9 mouse cellular contexts compared by ENCODE assay signal in genomic region chr15:78405098-78405497, GRCm38 (mm10). TPM values are rescaled to one million over a fixed set of nuclear protein-coding genes. Genes with fewer than 3 reads are reported as not detected.
A peak's percentile ranks its signal among the peaks of the same experiment; 100 is the strongest.
DNase-seq lines count a peak whose midpoint lies in the region; ATAC-seq and TF ChIP-seq lines count a peak whose summit lies in the region.
"Had no signal": no experiment of that assay in that cellular context is flagged by ENCODE, and none has a peak within 500 bp of the region (broad histone marks: within the 10 kb centered on the region; RNA-seq: fewer than 3 reads in every experiment).

No protein-coding gene starts in this region.

- no peak for ATAC-seq in megakaryocyte, adult 5-6 weeks (ENCODE audit: poor library complexity, severe bottlenecking)
- no peak for ATAC-seq in limb, embryonic 12.5 days (ENCODE audit: insufficient number of reproducible peaks, insufficient read depth, low FRiP score, low TSS enrichment, low read depth)
- no peak for ATAC-seq in stomach, embryonic 14.5 days (ENCODE audit: insufficient number of reproducible peaks, insufficient read depth, low FRiP score, low read depth)

- H3K4me3 ChIP-seq in cerebellum, adult 2 months (replicated peaks; ENCODE audit: insufficient read depth, low read depth, low read length) = peak overlapping the region; percentile 97
- H3K4me3 ChIP-seq in megakaryocyte, embryonic 14.5 days (replicated peaks) = peak overlapping the region; percentile 96
- H3K4me3 ChIP-seq in limb, embryonic 12.5 days (replicated peaks) = peak overlapping the region; percentile 67
- H3K4me3 ChIP-seq in stomach, embryonic 14.5 days (ENCODE audit: low read depth, low read length) = peak overlapping the region; percentile 68

- WGBS in cerebellum, adult 2 months = 51% methylated on average over 11 of the region's 11 CpGs
- WGBS in limb, embryonic 12.5 days = 54% methylated on average over 11 of the region's 11 CpGs
- WGBS in stomach, embryonic 14.5 days = 56% methylated on average over 11 of the region's 11 CpGs

- no peak overlapping the region; the same call in 1 of the 2 replicates for H3K9ac ChIP-seq in limb, embryonic 12.5 days (replicated peaks)
- no peak overlapping the region; the same call in 1 of the 2 replicates for H3K9ac ChIP-seq in stomach, embryonic 14.5 days (replicated peaks; ENCODE audit: low read depth, low read length)

- H3K27me3 ChIP-seq in cerebellum, adult 2 months (ENCODE audit: control insufficient read depth, insufficient read depth, low read length) = no peaks in the 10 kb centered on the region
- H3K27me3 ChIP-seq in megakaryocyte, embryonic 14.5 days (replicated peaks) = peaks cover 3% of the 10 kb centered on the region
- H3K27me3 ChIP-seq in limb, embryonic 12.5 days = peaks cover 26% of the 10 kb centered on the region
- H3K27me3 ChIP-seq in stomach, embryonic 14.5 days (ENCODE audit: control insufficient read depth, insufficient read depth, low read length) = peaks cover 5% of the 10 kb centered on the region; the same call in 1 of the 2 replicates

- peak overlapping the region; percentile 92 for H3K4me2 ChIP-seq in limb, embryonic 12.5 days
- peak overlapping the region; percentile 81 for H3K4me2 ChIP-seq in stomach, embryonic 14.5 days (replicated peaks; ENCODE audit: low read depth, low read length)

- no peak for DNase-seq in cerebellum, adult 2 months
- no peak for DNase-seq in cerebellum, postnatal 10 days
- DNase-seq in layer of hippocampus, adult 11-12 months (ENCODE audit: low spot score) = no peak
- DNase-seq in MN1 (ENCODE audit: low spot score) = no peak

- no peaks in the 10 kb centered on the region for H3K9me3 ChIP-seq in megakaryocyte, embryonic 14.5 days
- no peaks in the 10 kb centered on the region for H3K9me3 ChIP-seq in limb, embryonic 12.5 days
- no peaks in the 10 kb centered on the region for H3K9me3 ChIP-seq in stomach, embryonic 14.5 days (ENCODE audit: control insufficient read depth, low read depth, low read length)

- TF ChIP-seq CTCF in cerebellum, adult 2 months (IDR thresholded peaks at IDR 0.05; ENCODE audit: borderline replicate concordance, insufficient read depth, low read depth, low read length) = no peak

- no peak for TF ChIP-seq POLR2A in cerebellum, adult 2 months (IDR thresholded peaks at IDR 0.05; ENCODE audit: borderline replicate concordance, insufficient read depth, low read length)

- H3K27ac ChIP-seq in cerebellum, adult 2 months (ENCODE audit: insufficient read depth, low read length) = no peak overlapping the region
- H3K27ac ChIP-seq in limb, embryonic 12.5 days = no peak overlapping the region
- H3K27ac ChIP-seq in stomach, embryonic 14.5 days (ENCODE audit: low read length) = no peak overlapping the region; the same call in 1 of the 2 replicates

- H3K36me3 ChIP-seq in megakaryocyte, embryonic 14.5 days (replicated peaks; ENCODE audit: low read length) = peaks cover 5% of the 10 kb centered on the region
- no peaks in the 10 kb centered on the region for H3K36me3 ChIP-seq in limb, embryonic 12.5 days
- no peaks in the 10 kb centered on the region for H3K36me3 ChIP-seq in stomach, embryonic 14.5 days (ENCODE audit: control insufficient read depth, insufficient read depth, low read length)

- H3K4me1 ChIP-seq in cerebellum, adult 2 months (ENCODE audit: control insufficient read depth, insufficient read depth, low read length) = peaks cover 3% of the 10 kb centered on the region; the same call in 1 of the 2 replicates
- H3K4me1 ChIP-seq in megakaryocyte, embryonic 14.5 days = peaks cover 73% of the 10 kb centered on the region
- peaks cover 30% of the 10 kb centered on the region for H3K4me1 ChIP-seq in limb, embryonic 12.5 days (replicated peaks)
- peaks cover 39% of the 10 kb centered on the region for H3K4me1 ChIP-seq in stomach, embryonic 14.5 days (ENCODE audit: control insufficient read depth, insufficient read depth, low read length)

RNA-seq across cellular contexts. Expression of gene Tst, which starts 0.6 kb away (rescaled TPM):
- polyA plus RNA-seq in cerebellum, adult 2 months (2012; rRNA removed) = 84.3 and 86.1 TPM in 2 replicates
- polyA plus RNA-seq in megakaryocyte, embryonic 14.5 days (2012; ENCODE audit: insufficient read depth, low replicate concordance) = 1.6 and 6.3 TPM in 2 replicates
- total RNA-seq in megakaryocyte, adult 5-6 weeks (2015) = 9.8 and 10.4 TPM in 2 replicates
- total RNA-seq in megakaryocyte, adult 5-6 weeks (2017) = 3.3 and 8.8 TPM in 2 replicates
- polyA plus RNA-seq in limb, embryonic 12.5 days (2016; fragmentation: Nextera tagmentation; extraction: Ambion mirVana) = 6.3 and 6.7 TPM in 2 replicates
- 38.6 and 44.6 TPM in 2 replicates for polyA plus RNA-seq in stomach, embryonic 14.5 days (2014; fragmentation: Nextera tagmentation; extraction: Ambion mirVana)

RNA-seq across cellular contexts. Expression of gene Mpst, which starts 1.1 kb away (rescaled TPM):
- polyA plus RNA-seq in cerebellum, adult 2 months (2012; rRNA removed) = 67.2 and 68.4 TPM in 2 replicates
- 68.5 and 128 TPM in 2 replicates for polyA plus RNA-seq in megakaryocyte, embryonic 14.5 days (2012; ENCODE audit: insufficient read depth, low replicate concordance)
- total RNA-seq in megakaryocyte, adult 5-6 weeks (2015) = 3.8 and 5.9 TPM in 2 replicates
- 12.9 and 24.2 TPM in 2 replicates for total RNA-seq in megakaryocyte, adult 5-6 weeks (2017)
- 2.1 and 3.0 TPM in 2 replicates for polyA plus RNA-seq in limb, embryonic 12.5 days (2016; fragmentation: Nextera tagmentation; extraction: Ambion mirVana)
- 3.2 and 4.4 TPM in 2 replicates for polyA plus RNA-seq in stomach, embryonic 14.5 days (2014; fragmentation: Nextera tagmentation; extraction: Ambion mirVana)

RNA-seq across cellular contexts. Expression of gene Tex33, which starts 9.4 kb away (rescaled TPM):
- polyA plus RNA-seq in cerebellum, adult 2 months (2012; rRNA removed) = 0.13 TPM in 1 of 2 replicates, not detected in the other
- polyA plus RNA-seq in megakaryocyte, embryonic 14.5 days (2012; ENCODE audit: insufficient read depth, low replicate concordance) = not detected in 2 replicates
- not detected in 2 replicates for total RNA-seq in megakaryocyte, adult 5-6 weeks (2015)
- not detected in 2 replicates for total RNA-seq in megakaryocyte, adult 5-6 weeks (2017)
- not detected in 2 replicates for polyA plus RNA-seq in limb, embryonic 12.5 days (2016; fragmentation: Nextera tagmentation; extraction: Ambion mirVana)
- not detected in 2 replicates for polyA plus RNA-seq in stomach, embryonic 14.5 days (2014; fragmentation: Nextera tagmentation; extraction: Ambion mirVana)
- total RNA-seq: layer of hippocampus, postnatal 36 days had no signal

RNA-seq across cellular contexts. Expression of gene Kctd17, which starts 23.3 kb away (rescaled TPM):
- 316 and 321 TPM in 2 replicates for polyA plus RNA-seq in cerebellum, adult 2 months (2012; rRNA removed)
- polyA plus RNA-seq in megakaryocyte, embryonic 14.5 days (2012; ENCODE audit: insufficient read depth, low replicate concordance) = 9.6 TPM in 1 of 2 replicates, not detected in the other
- 8.7 and 9.5 TPM in 2 replicates for total RNA-seq in megakaryocyte, adult 5-6 weeks (2015)
- 5.2 and 9.6 TPM in 2 replicates for total RNA-seq in megakaryocyte, adult 5-6 weeks (2017)
- polyA plus RNA-seq in limb, embryonic 12.5 days (2016; fragmentation: Nextera tagmentation; extraction: Ambion mirVana) = 40.3 and 49.8 TPM in 2 replicates
- polyA plus RNA-seq in stomach, embryonic 14.5 days (2014; fragmentation: Nextera tagmentation; extraction: Ambion mirVana) = 38.9 and 39.4 TPM in 2 replicates

Comparison
In these comparisons a context has a peak if more than half of its experiments do, and no peak if none do; other contexts are left out.
1. RNA of gene Mpst, which starts 1.1 kb away (polyA plus RNA-seq): 68.5 to 128 TPM in megakaryocyte, embryonic 14.5 days and 67.2 to 68.4 TPM in cerebellum, adult 2 months; 3.2 to 4.4 TPM in stomach, embryonic 14.5 days and 2.1 to 3.0 TPM in limb, embryonic 12.5 days; every median in the first group is over 10 times any median in the second.
2. Peak in every context shown above with its lines, with median percentiles within 50 percentile points of each other: H3K4me3 ChIP-seq.